Mouse (Mus musculus): ENCODE data around the gene Litaf. TPM values are rescaled to one million over a fixed set of nuclear protein-coding genes. Genes with fewer than 3 reads are reported as not detected.

The Litaf gene
- polyA plus RNA-seq, 1 experiment from 2014 or later = 88.9 TPM

- ATAC-seq (ENCODE audit: low read depth) = peak; percentile 30
- H3K36me3 ChIP-seq (ENCODE audit: control insufficient read depth, insufficient read depth, low read length) = no peaks in the 10 kb centered on the region
Measured at GRCm38 (mm10) chr16:11062794-11063721, 2.9 kb downstream of the Litaf start.

GRCm38 (mm10) chr16:11060645-11061044, 5.3 kb downstream of the Litaf start, which contains the start of gene Snn:
Snn (plus strand) TSS chr16:11060945.
- Histone ChIP-seq H3K27ac (replicated peaks; ENCODE audit: low read depth, low read length) (no peak within 1 kb of the TSS), H3K4me3 (ENCODE audit: low read depth, low read length) (no peak within 1 kb of the TSS), H3K36me3 (ENCODE audit: control insufficient read depth, insufficient read depth, low read length) (no peaks in the 10 kb centered on the region), H3K9ac (ENCODE audit: low read depth, low read length) (no peak within 1 kb of the TSS), H3K4me1 (ENCODE audit: control insufficient read depth, insufficient read depth, low read length) (peaks cover 12% of the 10 kb centered on the region; the same call in 1 of the 2 replicates), H3K27me3 (replicated peaks; ENCODE audit: control insufficient read depth, insufficient read depth, low read length) (no peaks in the 10 kb centered on the region), H3K9me3 (ENCODE audit: control insufficient read depth, low read length) (no peaks in the 10 kb centered on the region), H3K4me2 (ENCODE audit: low read depth, low read length) (no peak within 1 kb of the TSS)
- 84% methylated on average over 4 of the region's 4 CpGs for WGBS
- DNase-seq (ENCODE audit: low spot score) (no peak), ATAC-seq (ENCODE audit: low read depth) (no peak)

More at GRCm38 (mm10) chr16:11062794-11063721, 2.9 kb downstream of the Litaf start:
- 18% methylated on average over 13 of the region's 13 CpGs for WGBS
- Histone ChIP-seq H3K27me3 (replicated peaks; ENCODE audit: control insufficient read depth, insufficient read depth, low read length) (no peaks in the 10 kb centered on the region), H3K4me1 (ENCODE audit: control insufficient read depth, insufficient read depth, low read length) (peaks cover 21% of the 10 kb centered on the region), H3K9me3 (ENCODE audit: control insufficient read depth, low read length) (no peaks in the 10 kb centered on the region), H3K9ac (ENCODE audit: low read depth, low read length) (peak overlapping the region; percentile 36), H3K4me3 (ENCODE audit: low read depth, low read length) (no peak overlapping the region), H3K4me2 (ENCODE audit: low read depth, low read length) (no peak overlapping the region), H3K27ac (replicated peaks; ENCODE audit: low read depth, low read length) (peak overlapping the region; percentile 73)
- DNase-seq (ENCODE audit: low spot score) = peak; percentile 87

- WGBS = 50% methylated on average over 5 of the region's 5 CpGs
- DNase-seq (ENCODE audit: low spot score) = no peak
Measured at GRCm38 (mm10) chr16:11055916-11056315, 10.0 kb downstream of the Litaf start.

GRCm38 (mm10) chr16:11054871-11055270, 11.1 kb downstream of the Litaf start:
- H3K36me3 ChIP-seq (ENCODE audit: control insufficient read depth, insufficient read depth, low read length) = no peaks in the 10 kb centered on the region
- ATAC-seq (ENCODE audit: low read depth) (no peak), DNase-seq (ENCODE audit: low spot score) (no peak)
- no peaks in the 10 kb centered on the region for H3K4me1 ChIP-seq (ENCODE audit: control insufficient read depth, insufficient read depth, low read length)
- H3K4me2 ChIP-seq (ENCODE audit: low read depth, low read length) = no peak overlapping the region
- WGBS = 87% methylated on average over 6 of the region's 6 CpGs
- H3K9me3 ChIP-seq (ENCODE audit: control insufficient read depth, low read length) = no peaks in the 10 kb centered on the region
- H3K9ac ChIP-seq (ENCODE audit: low read depth, low read length) = no peak overlapping the region
- H3K4me3 ChIP-seq (ENCODE audit: low read depth, low read length) = no peak overlapping the region
- H3K27me3 ChIP-seq (replicated peaks; ENCODE audit: control insufficient read depth, insufficient read depth, low read length) = no peaks in the 10 kb centered on the region
- no peak overlapping the region for H3K27ac ChIP-seq (replicated peaks; ENCODE audit: low read depth, low read length)

More at GRCm38 (mm10) chr16:11055916-11056315, 10.0 kb downstream of the Litaf start:
- Histone ChIP-seq H3K9me3 (ENCODE audit: control insufficient read depth, low read length) (no peaks in the 10 kb centered on the region), H3K27me3 (replicated peaks; ENCODE audit: control insufficient read depth, insufficient read depth, low read length) (no peaks in the 10 kb centered on the region), H3K4me2 (ENCODE audit: low read depth, low read length) (no peak overlapping the region), H3K9ac (ENCODE audit: low read depth, low read length) (no peak overlapping the region), H3K27ac (replicated peaks; ENCODE audit: low read depth, low read length) (no peak overlapping the region), H3K4me1 (ENCODE audit: control insufficient read depth, insufficient read depth, low read length) (no peaks in the 10 kb centered on the region), H3K4me3 (ENCODE audit: low read depth, low read length) (no peak overlapping the region), H3K36me3 (ENCODE audit: control insufficient read depth, insufficient read depth, low read length) (no peaks in the 10 kb centered on the region)
- ATAC-seq (ENCODE audit: low read depth) = peak; percentile 23; the same call in 1 of the 2 replicates

- no peaks in the 10 kb centered on the region for H3K4me1 ChIP-seq (ENCODE audit: control insufficient read depth, insufficient read depth, low read length)
- no peaks in the 10 kb centered on the region for H3K9me3 ChIP-seq (ENCODE audit: control insufficient read depth, low read length)
- H3K36me3 ChIP-seq (ENCODE audit: control insufficient read depth, insufficient read depth, low read length) = no peaks in the 10 kb centered on the region
- H3K4me3 ChIP-seq (ENCODE audit: low read depth, low read length) = no peak overlapping the region
- no peak overlapping the region for H3K9ac ChIP-seq (ENCODE audit: low read depth, low read length)
- no peak for ATAC-seq (ENCODE audit: low read depth)
- 71% methylated on average over 6 of the region's 6 CpGs for WGBS
- DNase-seq (ENCODE audit: low spot score) = no peak
- H3K4me2 ChIP-seq (ENCODE audit: low read depth, low read length) = no peak overlapping the region
- H3K27ac ChIP-seq (replicated peaks; ENCODE audit: low read depth, low read length) = no peak overlapping the region
- no peaks in the 10 kb centered on the region for H3K27me3 ChIP-seq (replicated peaks; ENCODE audit: control insufficient read depth, insufficient read depth, low read length)
Measured at GRCm38 (mm10) chr16:11054409-11054808, 11.5 kb downstream of the Litaf start.

- Histone ChIP-seq H3K9me3 (ENCODE audit: control insufficient read depth, low read length) (no peaks in the 10 kb centered on the region), H3K36me3 (ENCODE audit: control insufficient read depth, insufficient read depth, low read length) (no peaks in the 10 kb centered on the region)
- ATAC-seq (ENCODE audit: low read depth) = no peak
Measured at GRCm38 (mm10) chr16:11051134-11051533, 14.8 kb downstream of the Litaf start.

GRCm38 (mm10) chr16:11050226-11050625, 15.7 kb downstream of the Litaf start:
- Histone ChIP-seq H3K36me3 (ENCODE audit: control insufficient read depth, insufficient read depth, low read length) (no peaks in the 10 kb centered on the region), H3K9me3 (ENCODE audit: control insufficient read depth, low read length) (no peaks in the 10 kb centered on the region), H3K27me3 (replicated peaks; ENCODE audit: control insufficient read depth, insufficient read depth, low read length) (no peaks in the 10 kb centered on the region), H3K4me2 (ENCODE audit: low read depth, low read length) (no peak overlapping the region), H3K27ac (replicated peaks; ENCODE audit: low read depth, low read length) (no peak overlapping the region), H3K4me3 (ENCODE audit: low read depth, low read length) (no peak overlapping the region), H3K4me1 (ENCODE audit: control insufficient read depth, insufficient read depth, low read length) (no peaks in the 10 kb centered on the region), H3K9ac (ENCODE audit: low read depth, low read length) (no peak overlapping the region)
- no peak for ATAC-seq (ENCODE audit: low read depth)
- no peak for DNase-seq (ENCODE audit: low spot score)
- 88% methylated on average over 2 of the region's 2 CpGs for WGBS

More at GRCm38 (mm10) chr16:11051134-11051533, 14.8 kb downstream of the Litaf start:
- no peak overlapping the region for H3K27ac ChIP-seq (replicated peaks; ENCODE audit: low read depth, low read length)
- H3K9ac ChIP-seq (ENCODE audit: low read depth, low read length) = no peak overlapping the region
- no peak overlapping the region for H3K4me3 ChIP-seq (ENCODE audit: low read depth, low read length)
- no peak overlapping the region for H3K4me2 ChIP-seq (ENCODE audit: low read depth, low read length)
- no peaks in the 10 kb centered on the region for H3K4me1 ChIP-seq (ENCODE audit: control insufficient read depth, insufficient read depth, low read length)
- WGBS = 90% methylated on average over 11 of the region's 11 CpGs
- no peak for DNase-seq (ENCODE audit: low spot score)
- H3K27me3 ChIP-seq (replicated peaks; ENCODE audit: control insufficient read depth, insufficient read depth, low read length) = no peaks in the 10 kb centered on the region

GRCm38 (mm10) chr16:11047130-11047529, 18.8 kb downstream of the Litaf start:
- Histone ChIP-seq H3K4me2 (ENCODE audit: low read depth, low read length) (no peak overlapping the region), H3K9me3 (ENCODE audit: control insufficient read depth, low read length) (no peaks in the 10 kb centered on the region), H3K27me3 (replicated peaks; ENCODE audit: control insufficient read depth, insufficient read depth, low read length) (no peaks in the 10 kb centered on the region), H3K36me3 (ENCODE audit: control insufficient read depth, insufficient read depth, low read length) (no peaks in the 10 kb centered on the region), H3K4me1 (ENCODE audit: control insufficient read depth, insufficient read depth, low read length) (no peaks in the 10 kb centered on the region), H3K9ac (ENCODE audit: low read depth, low read length) (no peak overlapping the region), H3K27ac (replicated peaks; ENCODE audit: low read depth, low read length) (no peak overlapping the region), H3K4me3 (ENCODE audit: low read depth, low read length) (no peak overlapping the region)
- DNase-seq (ENCODE audit: low spot score) = no peak
- 80% methylated on average over 7 of the region's 7 CpGs for WGBS
- no peak for ATAC-seq (ENCODE audit: low read depth)
